Mouse (Mus musculus) Patski (cell line): ENCODE data around the gene P4ha1. TPM values are rescaled to one million over a fixed set of nuclear protein-coding genes. Genes with fewer than 3 reads are reported as not detected.
"Not testable (repeated sequence)": the region's sequence is repeated elsewhere in the genome, so short reads cannot be mapped to it uniquely, and the experiment has no call there.

Experiments
- ATAC-seq: fragments of 100-300 bp; one replicate; pipeline ENCODE4 v1.8.0; 2021
- CTCF ChIA-PET: fragments of 350-600 bp; sonication (Branson Sonifier 250); formaldehyde crosslinking; loops from one replicate; lab custom pipeline; 2022; ENCODE audit warnings: inconsistent platforms; lab: Charles Lee
- POLR2A ChIA-PET: fragments of 350-600 bp; sonication (Branson Sonifier 250); formaldehyde crosslinking; loops from one replicate; lab custom pipeline; 2022; ENCODE audit warnings: antibody characterized with exemption, inconsistent platforms; lab: Charles Lee
- DNase-seq: peaks from one replicate; pipeline ENCODE4 v3.0.0-alpha.2; 2011; ENCODE audit warnings: low read depth, low spot score
- H3K27me3 ChIP-seq: fragments of 371-371 bp; one replicate; pipeline ENCODE4 v1.5.1; 2021
- CTCF ChIP-seq: fragments of 100-300 bp; IDR thresholded peaks from one replicate; pipeline ENCODE4 v1.5.1; 2021
- in situ Hi-C: fragments of 300-500 bp; cut with MboI; formaldehyde crosslinking; loops from 3 replicates; pipeline ENCODE4 v1.11.1; 2018; ENCODE audit warnings: low pct_unique_long_range_greater_than_20kb, mixed read lengths
- polyA plus RNA-seq: library from polyadenylated mRNA; unstranded; gene quantifications from one replicate; pipeline ENCODE4 v1.2.3, GENCODE M21; 2021

P4ha1 gene
- polyA plus RNA-seq, 1 experiment from 2014 or later: 174 TPM

DNA sequence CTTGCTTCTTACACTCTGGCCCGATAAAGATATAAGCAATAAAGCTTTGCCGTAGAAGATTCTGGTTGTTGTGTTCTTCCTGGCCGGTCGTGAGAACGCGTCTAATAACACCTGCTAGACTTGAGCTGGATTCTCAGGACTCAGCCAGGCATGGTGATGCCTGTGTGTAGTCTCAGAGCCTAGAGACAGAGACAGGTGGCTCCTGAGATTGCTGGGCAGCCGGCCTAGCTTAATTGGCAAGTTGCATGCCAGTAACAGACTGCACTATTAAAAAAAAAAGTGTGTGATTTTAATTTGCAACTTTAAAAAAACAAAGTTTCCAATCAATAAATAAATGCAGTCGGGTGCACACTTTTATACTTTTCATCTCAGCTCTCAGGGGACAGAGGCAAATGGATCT lies 63.9 kb downstream of the P4ha1 start:
- in situ Hi-C loops: no loop called here
- no peak for TF ChIP-seq CTCF
- DNase-seq (no peak), ATAC-seq (no peak)
- ChIA-PET CTCF (interaction anchor here (1.0 to 1.1 kb wide), 2 partner anchors 18 to 76 kb away, joined by 3 read pairs; no protein-coding TSS in a partner anchor), POLR2A (no interaction called here)
- no peaks in the 10 kb centered on the region for H3K27me3 ChIP-seq

DNA sequence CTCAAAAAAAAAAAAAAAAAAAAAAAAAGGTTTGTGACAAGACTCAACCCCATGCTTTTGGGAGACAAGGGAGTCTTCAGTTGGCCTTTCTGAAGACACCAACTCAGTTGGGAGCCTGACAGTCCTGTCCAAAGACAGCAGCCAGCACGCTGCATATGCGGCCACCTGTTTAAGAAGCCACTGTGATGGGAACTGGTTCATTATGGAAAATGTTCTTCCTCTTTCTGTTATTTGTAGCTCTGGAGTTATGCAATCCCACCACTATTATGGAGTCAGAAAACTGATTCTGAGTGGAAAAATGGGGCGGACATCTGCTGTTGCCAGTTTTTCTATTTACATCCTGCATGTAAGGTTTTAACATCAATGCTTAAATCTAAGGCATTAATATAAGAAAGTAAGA lies 66.6 kb downstream of the P4ha1 start:
- ATAC-seq (no peak), DNase-seq (no peak)
- H3K27me3 ChIP-seq: no peaks in the 10 kb centered on the region
- TF ChIP-seq CTCF: no peak
- ChIA-PET POLR2A (no interaction called here), CTCF (interaction anchor here (1.3 kb wide), 1 partner anchor 13 kb away, joined by 4 read pairs; no protein-coding TSS in a partner anchor)
- in situ Hi-C loops: no loop called here

GRCm38 (mm10) chr10:59391907-59392306 lies 68.8 kb downstream of the P4ha1 start:
- no peak for ATAC-seq
- H3K27me3 ChIP-seq: no peaks in the 10 kb centered on the region
- no peak for TF ChIP-seq CTCF
- no peak for DNase-seq
- in situ Hi-C loops: no loop called here
- ChIA-PET POLR2A (no interaction called here), CTCF (no interaction called here)

GRCm38 (mm10) chr10:59395461-59395860 lies 72.4 kb downstream of the P4ha1 start, which contains the start of gene Gm10273:
Gm10273 (plus strand) TSS chr10:59395632.
- DNase-seq, ATAC-seq, POLR2A ChIA-PET, CTCF ChIA-PET, H3K27me3 ChIP-seq, in situ Hi-C loops: not testable (repeated sequence)

DNA sequence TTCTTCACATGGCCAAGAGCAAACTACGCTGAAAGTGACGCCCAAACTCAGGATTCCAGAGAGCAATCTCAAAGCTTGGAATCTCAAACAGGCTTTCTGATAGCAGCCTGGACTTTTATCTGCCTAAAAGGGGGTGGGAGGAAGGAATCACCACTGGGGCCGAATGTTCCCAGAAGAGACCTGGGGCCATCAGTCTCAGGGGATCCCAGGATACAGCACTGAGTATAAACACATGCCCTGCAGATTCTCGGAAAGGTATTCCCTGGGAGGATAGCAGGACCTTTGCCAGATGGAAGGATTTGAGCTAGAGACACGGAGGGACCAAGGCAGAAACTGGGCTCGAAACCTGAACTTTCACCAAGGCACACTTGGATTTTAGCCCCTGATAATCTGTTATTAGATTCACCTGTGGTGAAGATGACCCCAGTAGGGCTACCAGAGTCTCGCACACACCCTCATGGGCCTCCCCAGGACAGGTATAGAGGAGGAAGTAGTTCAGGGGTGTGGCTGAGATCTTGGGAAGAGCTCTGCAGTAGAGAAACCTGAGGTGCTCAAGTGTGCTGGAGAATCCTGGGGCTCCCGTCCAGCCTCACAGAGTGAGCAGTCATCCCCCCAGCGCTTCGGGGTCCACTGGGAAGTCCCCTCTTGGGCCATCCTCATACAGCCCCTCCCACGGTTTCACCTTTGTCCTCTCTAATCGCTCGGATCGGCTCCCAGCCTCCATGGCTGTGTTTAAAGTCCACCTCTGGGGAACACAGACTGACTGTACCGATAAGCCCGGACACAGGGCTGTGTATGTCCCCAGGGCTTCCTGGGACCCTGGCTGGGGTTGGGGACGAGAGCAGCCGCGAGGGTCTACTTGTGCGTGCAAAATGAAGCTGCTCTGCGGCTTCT lies 80.0 kb downstream of the P4ha1 start, which contains the start of gene Pla2g12b:
Pla2g12b (plus strand) TSS at position 762 of the 894 bp plus-strand sequence.
- H3K27me3 ChIP-seq: no peaks in the 10 kb centered on the region
- no peak for DNase-seq
- ChIA-PET CTCF (no interaction called here), POLR2A (interaction anchor here (0.6 kb wide), 1 partner anchor 461 kb away, joined by 6 read pairs; no protein-coding TSS in a partner anchor)
- ATAC-seq: no peak
- in situ Hi-C loops: no loop called here
- TF ChIP-seq CTCF: no peak

- H3K27me3 ChIP-seq: no peaks in the 10 kb centered on the region
- DNase-seq (no peak), ATAC-seq (no peak)
- ChIA-PET CTCF (no interaction called here), POLR2A (no interaction called here)
- no peak for TF ChIP-seq CTCF
- in situ Hi-C loops: no loop called here
These were observed 80.7 kb downstream of the P4ha1 start for GRCm38 (mm10) chr10:59403793-59404149.

GRCm38 (mm10) chr10:59408499-59408898 lies 85.4 kb downstream of the P4ha1 start:
- no peak for TF ChIP-seq CTCF

DNA sequence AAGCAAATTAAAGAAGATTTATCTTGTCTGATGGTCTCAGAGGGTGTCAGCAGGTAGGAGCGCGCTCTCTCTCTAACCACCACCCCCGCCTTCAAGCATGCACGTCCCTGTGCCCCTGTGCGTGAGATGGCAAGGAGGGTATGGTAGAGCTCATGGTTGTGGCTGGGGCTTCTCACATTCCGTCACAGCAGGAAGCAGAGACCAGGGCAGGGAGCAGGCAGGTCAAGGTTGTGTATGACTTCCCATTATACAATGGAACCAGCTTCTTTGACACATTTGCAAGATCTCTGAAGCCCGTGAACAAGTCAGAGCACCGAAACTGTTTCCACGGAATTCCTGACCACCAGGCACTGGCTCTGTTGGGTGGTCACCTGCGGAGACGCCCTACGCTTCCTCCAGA lies 87.2 kb downstream of the P4ha1 start:
- ATAC-seq (no peak), DNase-seq (no peak)
- H3K27me3 ChIP-seq: no peaks in the 10 kb centered on the region
- ChIA-PET CTCF (no interaction called here), POLR2A (no interaction called here)
- no peak for TF ChIP-seq CTCF
- in situ Hi-C loops: no loop called here

More at GRCm38 (mm10) chr10:59408499-59408898, 85.4 kb downstream of the P4ha1 start:
- POLR2A ChIA-PET: no interaction called here
- ATAC-seq: no peak
- DNase-seq: no peak
- in situ Hi-C loops: no loop called here
- CTCF ChIA-PET: no interaction called here
- no peaks in the 10 kb centered on the region for H3K27me3 ChIP-seq

GRCm38 (mm10) chr10:59413711-59414110 lies 90.6 kb downstream of the P4ha1 start:
- no peaks in the 10 kb centered on the region for H3K27me3 ChIP-seq
- ATAC-seq: no peak
- POLR2A ChIA-PET: interaction anchor here (0.6 kb wide), 1 partner anchor 84 kb away, joined by 5 read pairs; no protein-coding TSS in a partner anchor
- CTCF ChIA-PET: no interaction called here
- in situ Hi-C loops: no loop called here
- no peak for DNase-seq
- TF ChIP-seq CTCF: peak; percentile 55

DNA sequence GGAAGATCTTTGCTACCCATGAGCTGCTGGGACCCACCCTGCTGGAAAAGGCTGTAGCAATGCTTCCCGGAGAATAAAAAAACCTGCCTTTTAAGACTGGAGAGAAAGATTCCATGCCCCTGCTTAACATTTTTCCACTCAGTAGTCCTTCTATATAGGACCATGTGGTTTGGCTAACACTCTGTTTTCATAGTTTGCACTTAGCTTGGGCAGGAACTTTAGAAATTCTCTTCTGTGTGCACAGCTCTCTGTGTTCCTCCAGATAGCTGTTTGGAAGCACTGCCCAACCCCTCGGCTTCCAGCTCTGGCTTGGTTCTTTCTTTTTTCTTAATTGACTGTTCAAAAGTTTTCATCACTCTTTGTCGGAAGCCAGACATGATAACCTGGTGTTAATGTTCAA lies 93.5 kb downstream of the P4ha1 start:
- in situ Hi-C loops: no loop called here
- H3K27me3 ChIP-seq: no peaks in the 10 kb centered on the region
- ChIA-PET POLR2A (no interaction called here), CTCF (no interaction called here)
- DNase-seq (no peak), ATAC-seq (no peak)
- no peak for TF ChIP-seq CTCF

- POLR2A ChIA-PET: no interaction called here
- in situ Hi-C loops: no loop called here
- no peak for DNase-seq
These were observed 96.4 kb downstream of the P4ha1 start for GRCm38 (mm10) chr10:59419516-59419915.

More at GRCm38 (mm10) chr10:59419516-59419915, 96.4 kb downstream of the P4ha1 start:
- no peaks in the 10 kb centered on the region for H3K27me3 ChIP-seq
- ATAC-seq: no peak
- CTCF ChIA-PET: no interaction called here
- TF ChIP-seq CTCF: no peak

Other genes starting within 250 kb of the P4ha1 start
- 47.3 TPM for gene Sept10, start 101.4 kb upstream of the P4ha1 start, polyA plus RNA-seq
- 5.9 TPM for gene Sowahc, start 101.3 kb upstream of the P4ha1 start, polyA plus RNA-seq
- 0.96 TPM for gene Gm10273, start 72.3 kb downstream of the P4ha1 start, polyA plus RNA-seq
- not detected for gene Pla2g12b, start 80.4 kb downstream of the P4ha1 start, polyA plus RNA-seq
- gene Oit3, start 118.5 kb downstream of the P4ha1 start, polyA plus RNA-seq: 1.2 TPM